Mouse (Mus musculus): ENCODE results near the gene Bex3.

The Bex3 gene

DNA sequence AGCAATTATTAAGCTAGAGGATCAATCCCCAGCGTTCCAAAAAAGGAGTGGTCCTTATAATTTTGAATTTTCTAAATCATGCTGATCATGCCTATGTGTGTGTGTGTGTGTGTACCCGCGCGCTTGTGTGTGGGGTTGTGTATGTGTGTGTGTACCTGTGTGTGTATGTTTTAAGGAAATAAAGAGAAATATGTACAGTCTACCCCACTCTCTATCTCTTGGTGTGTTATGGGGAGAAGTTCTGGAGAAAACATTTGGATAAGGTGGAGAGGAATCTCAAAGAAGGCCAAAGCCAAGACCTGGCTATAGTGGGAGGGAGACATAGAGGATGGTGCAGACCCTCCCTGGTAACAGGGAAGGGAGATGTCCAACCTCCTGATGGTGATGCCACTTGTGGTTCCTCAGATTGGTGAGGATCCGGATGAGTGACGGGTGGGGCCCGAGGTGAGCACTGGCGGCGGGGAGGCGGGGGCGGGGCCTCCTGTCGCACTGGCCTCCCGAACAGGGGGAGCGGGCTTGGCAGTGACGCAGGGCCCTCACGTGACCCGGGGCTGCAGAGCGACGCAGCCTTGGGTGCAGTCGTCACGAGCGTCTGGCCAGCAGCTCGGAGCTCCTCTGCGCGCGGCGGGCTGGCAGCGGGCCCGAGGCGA is at the start of gene Bex3:
Gene Bex3 (plus strand): TSS at position 511 of the 650 bp plus-strand sequence.
- peak; percentile 56 for DNase-seq (ENCODE audit: low spot score)

DNA sequence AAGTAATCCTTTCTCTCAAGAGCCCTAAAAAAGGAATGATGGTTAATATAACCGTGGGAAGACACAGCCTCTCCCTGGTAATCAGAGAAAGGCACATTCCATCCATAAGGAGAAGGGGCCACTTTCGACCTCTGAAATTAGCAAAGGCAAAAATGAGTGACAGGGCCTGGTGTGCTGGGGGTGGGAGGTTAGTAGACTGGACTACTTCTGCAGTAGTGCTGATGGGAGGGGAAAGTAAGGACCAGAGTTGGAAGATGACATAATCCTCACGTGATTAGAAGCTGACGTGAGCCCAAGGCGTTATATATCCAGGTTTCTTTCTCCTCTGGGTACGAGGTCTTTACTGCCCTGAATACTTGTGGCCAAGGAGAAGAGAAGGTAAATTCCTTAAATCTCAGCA is 46.3 kb upstream of the Bex3 start:
- no peak for DNase-seq (ENCODE audit: low spot score)

DNA sequence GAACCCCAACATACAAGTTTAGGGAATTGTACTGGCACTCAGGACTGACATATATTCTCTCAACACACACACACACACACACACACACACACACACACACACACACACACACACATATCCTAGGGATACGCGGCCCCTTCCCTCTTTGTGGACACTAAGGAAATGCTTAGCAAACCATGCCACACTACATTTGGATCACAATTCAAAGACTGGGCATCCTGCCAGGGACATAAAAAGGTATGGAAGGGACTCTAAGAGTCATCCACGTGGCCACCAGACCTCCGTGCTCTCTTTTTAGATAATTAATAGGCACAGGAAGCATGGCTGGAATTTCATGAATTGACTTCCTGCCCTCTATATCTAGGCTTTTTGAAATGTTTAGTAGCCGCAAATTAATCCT is 42.3 kb upstream of the Bex3 start:
- no peak for DNase-seq (ENCODE audit: low spot score)

DNA sequence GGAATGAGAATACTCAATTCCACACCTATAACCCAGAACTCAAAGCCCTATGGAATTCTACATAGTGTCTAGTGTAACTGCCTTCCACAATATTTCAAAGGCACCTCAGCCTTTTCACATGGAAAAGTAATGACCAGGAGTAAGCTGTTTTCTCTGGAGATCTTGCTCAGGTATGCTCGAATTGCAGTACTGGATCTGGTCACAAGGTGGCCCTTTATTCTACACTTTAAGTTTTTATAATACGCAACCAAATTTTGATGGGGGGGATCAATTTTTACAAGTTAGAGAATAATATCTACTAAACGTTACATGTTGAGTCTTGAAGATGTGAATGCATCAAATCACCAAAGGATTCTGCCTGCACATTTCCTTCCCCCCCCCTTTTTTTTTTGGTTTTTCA is 31.9 kb upstream of the Bex3 start:
- DNase-seq (ENCODE audit: low spot score) = peak; percentile 70

DNA sequence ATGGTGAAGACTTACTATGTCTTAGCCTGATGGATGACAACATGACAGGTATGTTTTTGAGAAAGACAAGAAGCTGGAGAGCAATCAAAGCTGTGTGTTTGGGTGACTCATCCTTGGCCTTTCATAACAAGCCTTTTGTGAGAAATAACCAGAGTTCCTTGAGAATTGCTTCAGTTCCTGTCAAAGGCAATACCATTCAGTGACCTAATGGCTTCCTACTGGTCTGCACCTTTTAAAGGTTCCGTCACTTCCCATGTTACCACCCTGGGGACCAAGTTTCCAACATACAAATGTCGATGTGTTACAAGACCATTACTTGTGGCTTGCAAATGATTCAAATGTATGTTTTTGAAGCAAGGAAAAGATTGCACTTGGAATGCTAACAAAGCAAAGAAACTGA is 26.9 kb upstream of the Bex3 start:
- DNase-seq (ENCODE audit: low spot score) = no peak

DNA sequence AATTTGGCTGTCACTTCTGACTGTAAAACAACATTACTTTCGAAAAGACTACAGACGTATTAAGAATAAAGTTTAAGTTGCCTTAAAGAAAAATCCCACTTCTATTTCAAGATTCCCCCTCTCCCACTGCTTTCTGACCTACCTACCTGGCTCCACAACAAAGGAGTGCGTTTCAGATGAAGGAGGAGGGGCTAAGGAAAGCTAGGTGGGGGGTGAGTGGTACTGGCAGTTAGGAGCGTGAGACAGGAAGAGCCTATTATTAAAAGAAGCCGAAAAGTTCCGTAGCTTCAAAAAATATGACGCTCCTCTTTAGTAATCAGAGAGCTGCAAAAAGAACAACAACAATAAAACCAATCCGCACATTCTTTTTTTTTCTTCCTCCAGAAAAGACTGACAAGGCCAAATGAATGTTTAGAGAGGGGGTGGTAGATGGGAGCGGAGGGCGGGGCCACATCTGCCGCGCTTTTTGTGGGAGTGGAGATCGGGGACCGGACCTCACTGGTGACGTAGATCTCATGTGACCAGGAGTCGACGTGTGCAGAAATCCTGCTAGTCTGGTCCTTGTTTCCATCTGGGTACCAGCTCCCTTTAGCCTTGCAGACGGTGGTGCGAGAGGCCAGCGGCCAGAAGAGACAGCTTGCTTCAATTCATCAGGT is 25.4 kb upstream of the Bex3 start, which contains the start of gene Tceal9:
Gene Tceal9 (plus strand): TSS at position 506 of the 656 bp plus-strand sequence.
- DNase-seq (ENCODE audit: low spot score) = peak; percentile 82

DNA sequence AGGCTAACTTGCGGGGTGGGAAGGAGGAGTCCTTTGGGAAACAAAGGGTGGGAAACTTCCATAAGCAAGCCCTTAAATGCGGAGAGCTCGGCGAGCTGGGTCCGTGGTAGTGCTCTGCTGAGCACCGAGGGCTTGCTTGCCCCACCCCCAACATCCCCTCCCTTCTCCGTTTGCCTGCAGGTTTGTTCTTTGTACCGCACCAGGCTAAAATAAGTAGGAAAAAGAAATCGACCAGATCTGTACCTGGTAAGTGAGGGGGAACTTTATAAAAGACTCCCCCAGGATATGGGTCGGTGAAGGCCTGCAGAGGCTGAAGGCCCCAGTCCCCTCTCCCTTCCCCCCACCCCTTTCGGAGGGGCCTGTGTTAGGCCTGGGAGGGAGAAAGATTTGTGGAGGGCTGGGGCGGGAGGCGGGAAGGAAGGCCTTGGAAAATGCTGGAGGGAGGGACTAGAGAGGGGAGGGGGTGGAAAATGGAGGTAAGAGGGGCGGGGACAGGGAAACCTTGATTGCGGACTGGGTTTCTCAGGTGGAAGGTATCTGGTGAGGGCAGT is 24.5 kb upstream of the Bex3 start:
- peak; percentile 51 for DNase-seq (ENCODE audit: low spot score)

DNA sequence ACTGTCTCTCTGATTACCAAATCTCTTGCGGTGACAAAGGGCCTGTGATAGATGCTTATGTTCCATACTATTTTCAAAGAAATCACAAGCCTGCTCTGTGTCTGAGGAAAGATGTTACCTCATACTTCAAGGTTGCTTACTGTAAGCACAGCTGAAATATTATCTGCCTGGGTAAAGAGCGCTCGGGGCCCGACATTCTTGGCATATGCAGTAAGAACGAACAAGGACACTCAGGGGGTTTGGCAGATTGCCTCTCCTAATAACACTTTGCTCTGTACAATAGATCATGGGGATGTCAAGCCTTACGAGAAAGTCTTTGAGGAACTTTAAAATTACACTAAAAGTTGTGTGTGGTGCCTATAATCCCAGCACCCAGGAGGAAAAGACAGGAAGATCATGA is 21.2 kb upstream of the Bex3 start:
- no peak for DNase-seq (ENCODE audit: low spot score)

DNA sequence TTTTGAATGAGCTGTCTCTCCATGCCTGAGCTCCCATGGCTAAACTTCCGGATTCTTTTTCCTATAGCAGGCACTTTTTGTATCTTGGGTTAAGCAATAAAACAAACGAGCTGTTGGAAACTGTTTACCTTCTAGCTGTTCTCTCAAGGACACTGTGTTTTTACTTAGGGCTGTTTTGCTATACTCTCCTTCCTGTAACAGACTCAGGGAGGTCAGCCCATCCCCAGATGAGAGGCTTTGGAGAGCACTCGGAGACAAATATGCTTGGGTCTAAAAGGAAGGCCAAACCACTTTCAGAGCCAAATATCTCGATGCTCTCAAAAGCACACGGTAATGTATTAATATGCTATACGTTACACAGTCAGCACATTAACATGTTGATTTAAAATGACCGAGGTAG is 20.4 kb upstream of the Bex3 start:
- DNase-seq (ENCODE audit: low spot score) = no peak

DNA sequence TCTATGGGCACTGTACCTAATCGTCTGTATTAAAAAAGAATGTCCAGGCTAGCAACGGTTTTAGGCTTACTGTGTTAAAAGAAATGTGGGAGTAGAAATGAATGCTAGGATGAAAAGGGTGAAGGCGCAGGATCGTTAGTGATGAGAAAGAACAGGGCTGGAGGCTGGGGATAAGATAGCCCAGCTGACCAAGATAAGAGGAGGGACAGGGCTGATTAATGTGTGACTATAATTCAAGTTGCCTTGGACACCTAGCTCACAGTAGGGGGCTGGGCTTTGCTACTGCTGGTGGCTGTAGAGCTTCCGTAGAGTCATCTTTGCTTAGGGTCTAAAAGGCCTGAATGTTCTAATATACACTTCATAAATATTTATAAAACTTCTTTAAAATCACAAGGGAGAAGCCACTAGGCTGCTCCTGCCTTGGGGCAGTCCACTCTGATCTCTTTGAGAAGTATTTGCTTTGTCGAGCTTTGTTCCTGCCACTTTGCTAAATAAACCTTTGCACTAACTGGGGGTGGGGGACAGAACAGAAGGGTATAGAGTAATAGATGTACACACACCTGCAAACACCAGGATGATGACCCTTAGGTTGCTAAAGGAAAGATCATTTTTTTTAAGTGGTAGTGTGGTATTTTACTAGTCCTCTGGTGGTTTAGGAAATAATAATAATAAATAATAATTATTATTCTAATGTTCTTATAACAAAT is 17.9 kb upstream of the Bex3 start:
- no peak for DNase-seq (ENCODE audit: low spot score)

DNA sequence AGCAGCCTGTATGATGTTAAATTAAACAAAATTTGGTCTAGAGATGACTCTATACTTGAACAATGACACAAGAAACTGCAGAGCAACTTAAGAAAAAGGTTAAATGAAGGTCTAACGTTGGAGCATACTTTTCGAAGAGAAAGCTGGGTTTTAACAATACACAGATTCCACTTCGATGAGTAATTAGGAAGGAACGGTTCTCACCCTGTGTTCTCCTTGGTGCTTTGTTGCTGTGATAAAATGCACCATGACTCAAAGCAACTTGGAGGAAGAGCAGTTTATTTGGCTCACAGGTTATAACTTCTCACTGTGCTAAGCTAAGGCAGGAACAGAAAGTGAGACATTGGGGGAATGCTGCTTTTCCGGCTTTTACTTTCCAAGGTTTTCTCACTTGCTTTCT is 2.3 kb upstream of the Bex3 start:
- no peak for DNase-seq (ENCODE audit: low spot score)

DNA sequence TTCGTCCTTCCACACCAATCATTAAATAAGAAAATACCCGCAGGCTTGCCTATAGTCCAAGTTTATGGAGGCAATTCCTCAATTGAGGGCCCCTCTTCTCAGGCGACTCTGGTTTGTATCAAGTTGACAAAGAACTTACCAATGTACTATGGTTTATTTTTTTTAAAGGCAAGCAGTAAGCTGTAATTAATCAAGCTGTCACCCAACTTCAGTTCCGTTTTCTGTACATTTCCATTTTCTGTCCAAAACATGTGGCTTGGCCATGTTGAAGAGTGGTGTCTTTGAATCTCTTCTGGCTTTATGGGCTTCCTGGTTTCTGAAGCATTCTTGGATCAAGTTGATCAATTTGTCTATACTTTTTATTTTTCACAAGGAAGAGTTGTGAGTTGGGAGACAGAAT is 1.9 kb upstream of the Bex3 start:
- no peak for DNase-seq (ENCODE audit: low spot score)

DNA sequence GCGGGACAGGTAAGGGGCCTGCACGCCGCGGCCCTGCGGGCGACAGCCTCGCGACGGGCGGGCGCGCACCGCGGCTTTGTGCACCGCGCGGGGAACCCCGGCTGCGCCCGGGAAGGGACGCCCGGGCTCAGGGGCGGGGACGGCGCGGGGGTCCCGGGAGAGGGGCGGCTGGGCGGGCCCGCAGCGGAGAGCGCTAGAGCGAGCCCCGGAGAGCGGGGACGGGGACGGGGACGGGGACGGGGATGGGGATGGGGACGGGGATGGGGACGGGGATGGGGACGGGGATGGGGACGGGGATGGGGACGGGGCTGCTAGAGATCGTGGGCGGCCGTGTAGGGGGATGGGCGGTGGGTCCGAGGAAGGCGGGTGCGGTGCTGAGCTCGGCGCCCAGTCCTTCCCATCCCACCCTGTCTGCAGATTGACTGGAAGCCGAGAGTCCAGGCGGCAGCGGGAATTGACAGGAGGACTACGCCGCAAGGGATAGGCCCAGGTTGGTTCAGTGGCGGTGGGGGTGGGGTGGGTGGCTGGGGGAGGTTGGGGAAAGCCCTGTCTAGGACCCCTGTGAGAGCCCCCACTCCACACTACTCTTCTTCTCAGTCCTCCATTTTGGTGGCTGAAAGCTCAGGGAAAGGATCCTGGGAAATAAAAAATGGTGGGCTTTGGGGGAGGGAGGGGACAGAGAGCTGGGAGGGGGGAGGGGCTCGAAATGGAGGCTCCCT is 499 bp downstream of the Bex3 start:
- DNase-seq (ENCODE audit: low spot score) = peak; percentile 47

DNA sequence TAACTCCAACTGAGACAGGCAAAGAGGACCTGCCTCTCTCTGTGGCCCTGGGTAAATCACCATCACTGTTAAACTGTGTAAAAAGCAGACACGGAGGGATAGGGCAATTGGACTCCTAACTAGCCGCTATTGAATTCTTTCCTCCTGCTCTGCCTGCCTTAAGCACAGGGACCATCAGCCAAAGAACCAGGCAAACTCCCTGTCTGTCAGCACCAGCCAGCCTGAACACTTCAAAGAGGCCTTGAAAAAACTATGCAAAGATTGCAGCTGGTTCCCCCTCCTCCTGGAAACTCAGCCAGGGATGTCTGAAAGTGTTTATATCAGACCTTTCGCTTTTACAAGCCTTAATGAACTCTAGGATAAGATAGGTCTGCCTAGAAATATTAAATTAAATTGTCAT is 4.5 kb downstream of the Bex3 start:
- no peak for DNase-seq (ENCODE audit: low spot score)

DNA sequence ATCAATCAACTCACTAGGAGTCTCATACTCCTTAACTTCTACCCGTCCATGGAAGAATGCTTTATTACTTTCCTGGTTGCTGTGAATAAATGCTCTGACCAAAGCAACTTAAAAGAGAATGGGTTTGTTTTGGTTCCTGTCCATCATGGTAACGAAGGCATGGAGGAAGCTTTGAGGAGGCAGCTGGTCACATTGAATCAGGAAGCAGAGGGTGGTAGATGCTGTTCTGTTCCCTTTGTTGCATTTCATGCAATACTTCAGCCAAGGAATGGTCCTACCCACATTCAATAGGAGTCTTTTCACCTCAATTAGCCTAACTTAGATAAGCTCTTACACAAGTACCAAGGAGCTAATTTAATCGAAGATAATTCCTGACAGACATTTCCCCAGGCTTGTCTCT is 5.3 kb downstream of the Bex3 start:
- DNase-seq (ENCODE audit: low spot score) = no peak

DNA sequence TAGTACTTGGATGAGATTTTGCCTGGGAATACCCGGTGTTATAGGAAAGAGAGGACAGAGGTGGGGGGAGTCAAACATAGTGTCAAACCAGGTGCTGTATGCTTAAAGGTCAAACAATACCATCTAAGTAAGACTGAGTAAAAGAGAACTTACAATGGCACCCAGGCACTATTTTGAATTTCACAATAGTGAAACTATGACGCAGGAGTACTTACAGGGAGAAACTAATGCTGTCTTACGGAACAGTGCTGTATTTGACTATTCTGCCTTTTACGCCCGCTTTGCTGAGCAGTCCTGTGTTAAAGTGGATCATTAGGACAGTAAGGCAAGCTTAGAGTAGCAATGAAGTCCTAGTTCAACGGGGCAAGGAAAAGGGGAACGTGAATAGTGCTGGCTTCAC is 7.5 kb downstream of the Bex3 start:
- DNase-seq (ENCODE audit: low spot score) = no peak

DNA sequence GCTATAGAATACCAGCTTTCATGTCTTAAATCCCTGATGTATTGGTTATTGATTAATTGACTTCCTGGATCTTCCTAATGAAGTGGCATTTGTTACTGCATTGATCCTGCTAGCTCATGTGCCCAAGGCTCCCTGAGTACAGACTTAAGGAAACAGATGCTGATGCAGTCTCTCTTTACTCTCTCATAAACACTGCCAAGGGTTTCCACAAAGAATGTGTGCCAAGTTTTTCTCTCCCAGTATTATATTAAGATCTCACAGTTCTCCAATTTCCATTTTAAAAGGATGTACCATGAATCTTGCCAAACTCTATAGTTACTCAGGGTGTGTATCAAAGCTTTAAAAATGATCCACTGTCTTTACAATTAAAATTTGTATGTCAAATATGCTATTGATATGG is 8.3 kb downstream of the Bex3 start:
- DNase-seq (ENCODE audit: low spot score) = no peak

DNA sequence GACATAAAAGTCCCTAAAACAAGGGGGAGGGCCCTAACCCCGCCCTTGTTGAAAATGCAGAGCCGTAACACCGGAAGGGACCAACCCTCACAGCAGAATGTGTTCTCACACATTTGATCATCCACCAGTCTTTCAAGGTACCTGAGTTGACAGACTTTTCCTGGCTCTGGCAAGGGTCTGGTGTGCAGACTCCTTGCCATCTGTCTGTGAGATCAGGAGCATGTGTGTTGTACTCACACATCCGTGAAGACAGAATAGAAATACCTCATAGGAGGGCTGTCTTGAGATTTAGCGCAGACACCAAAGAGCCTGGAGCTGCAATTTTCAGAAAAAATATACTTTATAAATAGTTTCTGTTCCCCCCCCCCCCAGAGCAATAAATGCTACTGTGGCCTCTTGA is 9.4 kb downstream of the Bex3 start:
- DNase-seq (ENCODE audit: low spot score) = no peak

DNA sequence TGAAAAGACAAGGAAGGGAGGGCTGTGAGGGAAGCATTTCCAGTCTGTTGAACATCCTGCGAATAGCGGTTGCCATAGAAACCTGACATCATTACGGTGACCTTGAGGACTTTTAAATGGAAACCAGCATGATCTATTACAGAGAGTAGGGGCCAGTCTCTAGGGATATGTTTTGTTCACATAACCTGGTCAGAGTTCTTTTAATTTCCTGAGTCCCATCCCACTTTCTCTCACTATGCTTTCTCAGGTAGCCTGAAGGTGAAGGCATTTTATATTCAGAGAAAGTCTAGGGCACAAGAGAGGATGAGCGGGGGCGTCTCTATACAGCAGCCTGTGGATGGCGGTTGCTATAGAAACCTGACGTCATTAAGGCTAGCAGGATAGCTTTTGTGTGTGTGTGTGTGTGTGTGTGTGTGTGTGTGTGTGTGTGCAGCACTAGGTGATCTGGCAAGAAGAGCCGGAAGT is 20.8 kb downstream of the Bex3 start:
- no peak for DNase-seq (ENCODE audit: low spot score)

DNA sequence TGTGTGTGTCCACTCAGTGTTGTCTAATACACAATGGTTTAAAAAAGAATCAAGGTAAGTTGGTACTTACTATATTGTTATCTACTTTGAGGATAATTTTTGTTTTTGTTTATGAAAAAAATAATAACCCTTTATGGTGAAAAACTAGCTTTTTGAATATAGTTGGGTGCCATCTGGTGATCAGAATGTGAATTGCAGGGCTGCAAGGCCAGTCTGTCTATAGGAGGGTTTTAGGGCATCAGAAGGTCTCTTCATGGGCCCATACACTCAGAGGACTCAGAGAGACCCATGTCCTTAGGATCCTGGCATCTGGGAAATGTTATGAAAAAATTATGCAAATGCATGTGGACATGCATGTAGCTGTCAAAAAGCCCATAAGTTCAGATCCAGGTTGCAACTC is 34.2 kb downstream of the Bex3 start:
- DNase-seq (ENCODE audit: low spot score) = peak; percentile 60

DNA sequence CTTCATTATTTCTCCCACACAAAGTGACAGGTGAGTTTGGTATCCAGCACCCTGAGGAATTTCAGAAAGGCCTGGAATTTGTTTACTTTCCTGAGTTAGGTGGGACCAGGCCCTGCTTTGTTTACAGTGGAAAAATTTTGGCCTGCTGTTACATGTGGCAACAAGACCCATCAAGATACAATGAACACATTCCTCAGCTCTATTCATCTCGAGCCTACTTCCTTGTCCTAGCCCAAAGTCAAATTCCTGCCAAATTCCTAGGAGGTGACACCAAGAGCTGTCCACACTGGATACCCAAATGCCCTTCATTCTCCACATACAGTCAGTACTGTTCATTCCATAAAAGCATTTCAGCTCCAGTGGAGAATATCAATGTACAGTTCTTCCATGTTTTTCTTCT is 36.1 kb downstream of the Bex3 start:
- DNase-seq (ENCODE audit: low spot score) = no peak

DNA sequence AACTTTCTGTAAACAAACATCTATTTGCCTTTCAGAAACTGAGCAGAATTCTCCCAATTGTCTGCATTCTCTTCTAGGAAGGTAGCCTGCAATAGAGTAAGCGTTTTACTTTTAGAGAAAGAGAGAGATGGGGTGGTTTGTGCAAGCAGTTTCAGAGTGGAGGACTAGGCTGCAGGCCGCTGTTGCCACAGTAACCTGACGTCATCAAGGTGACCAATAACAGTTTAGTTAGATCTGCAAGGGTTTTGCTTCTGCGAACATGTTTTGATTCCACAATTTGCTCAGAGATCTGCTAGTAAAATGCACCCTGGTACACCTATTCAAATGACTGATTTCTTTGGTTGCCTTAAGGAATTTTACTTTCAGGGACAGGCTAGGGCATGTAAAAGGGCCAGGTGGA is 43.2 kb downstream of the Bex3 start:
- DNase-seq (ENCODE audit: low spot score) = no peak
